Mouse (Mus musculus): ENCODE results near the gene Cngb1. TPM values are rescaled to one million over a fixed set of nuclear protein-coding genes. Genes with fewer than 3 reads are reported as not detected.

Cngb1 gene
- polyA plus RNA-seq, 1 experiment from 2014 or later, result 0.25 TPM

DNA sequence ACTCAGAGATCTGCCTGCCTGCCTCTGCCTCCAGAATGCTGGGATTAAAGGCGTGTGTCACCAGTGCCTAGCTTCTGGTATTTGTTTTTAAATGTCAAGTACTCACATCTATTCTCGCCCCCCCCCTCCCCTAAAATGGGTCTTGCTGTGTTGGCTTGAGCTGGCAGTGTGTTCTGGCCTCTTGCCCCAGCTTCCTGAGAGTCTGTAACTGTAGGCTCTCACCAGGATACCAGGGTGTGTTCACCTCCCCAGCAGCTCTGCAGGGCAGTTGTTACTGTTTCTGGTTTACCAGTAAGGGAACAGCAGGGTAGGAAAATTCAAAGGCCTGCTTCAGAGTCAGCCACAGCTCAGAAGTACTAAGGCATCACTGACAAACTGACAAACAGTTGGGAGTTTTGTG, 33.5 kb downstream of the Cngb1 start:
- Histone ChIP-seq H3K9ac (no peak overlapping the region), H3K4me3 (no peak overlapping the region), H3K4me1 (peaks cover 3% of the 10 kb centered on the region; the same call in 1 of the 2 replicates), H3K4me2 (no peak overlapping the region), H3K36me3 (no peaks in the 10 kb centered on the region), H3K27me3 (no peaks in the 10 kb centered on the region), H3K27ac (no peak overlapping the region), H3K9me3 (no peaks in the 10 kb centered on the region)
- 20% methylated on average over 2 of the region's 2 CpGs for WGBS
- ATAC-seq (ENCODE audit: borderline replicate concordance, extremely low read depth, low FRiP score, low TSS enrichment), result no peak

DNA sequence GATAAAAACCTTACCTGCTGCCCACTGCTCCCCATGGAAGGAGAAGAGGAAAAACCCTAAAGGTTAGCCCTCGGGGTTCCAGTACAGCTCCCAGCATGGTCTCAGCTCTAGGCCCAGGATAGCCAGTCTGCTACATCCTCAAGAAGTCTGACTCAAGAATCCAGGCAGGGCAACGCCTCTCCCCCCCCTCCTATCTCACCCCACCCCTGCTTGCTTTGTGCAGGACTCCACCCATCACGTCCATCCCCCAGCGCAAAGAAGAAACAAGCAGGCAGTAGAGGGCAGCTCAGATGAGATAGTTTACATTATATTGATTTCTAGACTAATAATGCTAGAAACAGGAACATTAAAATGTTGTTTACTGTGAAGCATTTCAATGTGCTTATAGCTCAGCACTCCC, 34.5 kb downstream of the Cngb1 start:
- no peak overlapping the region for H3K4me3 ChIP-seq
- H3K9me3 ChIP-seq, result no peaks in the 10 kb centered on the region
- WGBS, result 14% methylated on average over 4 of the region's 4 CpGs
- H3K4me2 ChIP-seq, result no peak overlapping the region
- peak; percentile 39; the same call in 1 of the 2 replicates for ATAC-seq (ENCODE audit: borderline replicate concordance, extremely low read depth, low FRiP score, low TSS enrichment)
- no peak overlapping the region for H3K9ac ChIP-seq
- no peaks in the 10 kb centered on the region for H3K36me3 ChIP-seq
- no peak overlapping the region for H3K27ac ChIP-seq
- no peaks in the 10 kb centered on the region for H3K27me3 ChIP-seq
- H3K4me1 ChIP-seq, result peaks cover 3% of the 10 kb centered on the region; the same call in 1 of the 2 replicates

DNA sequence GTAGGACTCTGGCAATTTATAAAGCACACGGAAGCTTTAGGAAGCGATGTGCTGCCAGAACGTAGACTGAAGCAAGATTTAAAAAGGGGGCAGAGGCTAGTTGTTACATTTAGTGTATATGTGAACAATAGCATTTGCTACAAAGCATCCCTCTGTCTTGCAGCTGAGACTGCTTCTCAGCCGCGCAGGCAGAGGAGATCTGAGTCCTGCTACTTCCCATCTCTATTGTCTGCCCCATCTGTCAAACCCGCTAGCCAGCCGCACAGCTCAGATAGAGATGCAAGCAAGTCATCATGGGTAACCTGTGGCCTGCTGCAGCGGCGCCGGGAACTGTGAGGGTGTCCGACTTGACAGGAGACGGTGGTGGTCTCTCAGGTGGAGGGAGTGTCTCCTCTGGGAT, 35.9 kb downstream of the Cngb1 start:
- ATAC-seq (ENCODE audit: borderline replicate concordance, extremely low read depth, low FRiP score, low TSS enrichment), result no peak
- H3K4me1 ChIP-seq, result peaks cover 3% of the 10 kb centered on the region; the same call in 1 of the 2 replicates
- H3K9ac ChIP-seq, result no peak overlapping the region
- no peaks in the 10 kb centered on the region for H3K27me3 ChIP-seq
- H3K36me3 ChIP-seq, result no peaks in the 10 kb centered on the region
- H3K4me2 ChIP-seq, result no peak overlapping the region
- no peak overlapping the region for H3K4me3 ChIP-seq
- H3K9me3 ChIP-seq, result no peaks in the 10 kb centered on the region
- H3K27ac ChIP-seq, result no peak overlapping the region
- WGBS, result 55% methylated on average over 12 of the region's 12 CpGs

DNA sequence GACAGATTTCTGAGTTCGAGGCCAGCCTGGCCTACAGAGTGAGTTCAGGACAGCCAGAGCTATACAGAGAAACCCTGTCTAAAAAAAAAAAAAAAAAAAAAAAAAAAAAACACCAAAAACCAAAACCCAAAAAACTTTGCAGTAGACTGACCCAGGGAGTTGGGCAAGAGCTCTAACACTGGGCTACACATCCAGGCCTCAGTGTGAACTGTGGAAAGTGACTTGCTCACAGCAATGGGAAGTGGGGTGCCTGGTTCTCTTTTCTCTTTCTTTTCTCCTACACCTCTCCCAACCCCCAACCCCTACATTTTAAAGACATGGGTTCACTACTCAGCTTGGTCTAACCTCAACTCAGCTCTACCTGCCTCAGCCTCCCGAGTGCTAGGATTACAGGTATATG, 44.2 kb downstream of the Cngb1 start:
- 74% methylated on average over 2 of the region's 2 CpGs for WGBS
- Histone ChIP-seq H3K9me3 (no peaks in the 10 kb centered on the region), H3K4me2 (no peak overlapping the region), H3K9ac (no peak overlapping the region), H3K27me3 (no peaks in the 10 kb centered on the region), H3K36me3 (no peaks in the 10 kb centered on the region), H3K4me3 (no peak overlapping the region), H3K27ac (no peak overlapping the region), H3K4me1 (no peaks in the 10 kb centered on the region)
- no peak for ATAC-seq (ENCODE audit: borderline replicate concordance, extremely low read depth, low FRiP score, low TSS enrichment)

DNA sequence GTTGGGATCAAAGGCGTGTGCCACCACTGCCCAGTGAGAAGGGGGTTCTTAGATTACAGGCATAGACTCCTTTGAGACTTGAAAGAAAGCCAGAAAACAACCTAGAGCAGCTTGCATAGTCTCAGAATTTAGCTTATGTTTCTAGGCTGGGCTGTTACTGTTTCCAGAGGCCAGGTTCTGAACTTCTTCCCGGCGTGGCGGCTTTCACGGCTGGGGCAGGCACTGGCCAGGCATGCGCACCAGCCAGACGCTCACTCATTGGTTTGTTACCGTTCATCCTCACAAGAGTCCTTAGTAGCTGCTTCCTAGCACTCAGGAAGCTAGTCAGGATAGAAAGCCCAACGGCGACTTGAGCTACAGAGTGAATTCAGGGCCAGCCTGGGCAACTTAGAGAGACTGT, 50.8 kb downstream of the Cngb1 start:
- Histone ChIP-seq H3K9ac (no peak overlapping the region), H3K36me3 (no peaks in the 10 kb centered on the region), H3K4me3 (no peak overlapping the region), H3K27ac (no peak overlapping the region), H3K4me2 (no peak overlapping the region), H3K4me1 (no peaks in the 10 kb centered on the region), H3K27me3 (no peaks in the 10 kb centered on the region), H3K9me3 (no peaks in the 10 kb centered on the region)
- no peak for ATAC-seq (ENCODE audit: borderline replicate concordance, extremely low read depth, low FRiP score, low TSS enrichment)
- WGBS, result 77% methylated on average over 10 of the region's 10 CpGs

DNA sequence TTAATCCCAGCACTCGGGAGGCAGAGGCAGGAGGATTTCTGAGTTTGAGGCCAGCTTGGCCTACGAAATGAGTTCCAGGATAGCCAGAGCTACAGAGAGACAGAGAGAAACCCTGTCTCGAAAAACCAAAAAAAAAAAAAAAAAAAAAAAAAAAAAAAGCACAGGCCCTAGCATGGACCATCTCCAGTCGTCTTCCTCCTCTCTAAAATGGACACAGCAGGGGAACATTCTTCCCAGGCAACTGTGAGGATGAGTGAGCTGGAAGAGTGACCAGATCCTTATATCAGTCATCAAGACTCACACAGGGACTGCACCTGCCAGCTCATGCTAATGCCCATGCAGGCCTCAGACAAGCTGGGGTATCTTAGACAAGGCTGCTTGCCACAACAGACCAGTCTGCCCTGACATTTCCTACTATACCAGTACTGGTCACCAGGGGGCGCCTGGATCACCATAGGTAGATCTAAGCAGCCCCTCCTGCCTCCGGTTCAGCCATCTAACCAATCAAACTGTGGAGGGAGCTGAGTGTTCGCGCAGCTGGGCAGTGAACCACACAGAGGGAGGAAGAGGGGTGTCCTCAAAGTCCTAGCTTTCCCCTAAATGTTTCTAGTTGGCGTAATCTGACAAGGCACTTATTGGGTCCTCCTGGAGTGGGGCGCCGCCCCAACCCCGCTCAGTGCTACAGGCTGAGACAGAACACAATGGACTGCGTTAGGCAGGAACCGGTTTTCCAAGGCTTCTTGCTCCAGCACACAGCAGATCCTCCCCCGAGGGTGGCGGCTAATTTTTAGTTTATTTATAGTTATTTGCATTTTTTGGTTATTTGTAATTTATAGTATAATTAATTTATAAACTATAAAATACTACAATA, 51.6 kb downstream of the Cngb1 start:
- H3K9ac ChIP-seq, result peak overlapping the region; percentile 36
- peak overlapping the region; percentile 60 for H3K27ac ChIP-seq
- no peaks in the 10 kb centered on the region for H3K36me3 ChIP-seq
- H3K9me3 ChIP-seq, result no peaks in the 10 kb centered on the region
- H3K27me3 ChIP-seq, result no peaks in the 10 kb centered on the region
- H3K4me3 ChIP-seq, result peak overlapping the region; percentile 32
- no peaks in the 10 kb centered on the region for H3K4me1 ChIP-seq
- H3K4me2 ChIP-seq, result peak overlapping the region; percentile 71
- WGBS, result 19% methylated on average over 16 of the region's 16 CpGs
- peak; percentile 96 for ATAC-seq (ENCODE audit: borderline replicate concordance, extremely low read depth, low FRiP score, low TSS enrichment)

DNA sequence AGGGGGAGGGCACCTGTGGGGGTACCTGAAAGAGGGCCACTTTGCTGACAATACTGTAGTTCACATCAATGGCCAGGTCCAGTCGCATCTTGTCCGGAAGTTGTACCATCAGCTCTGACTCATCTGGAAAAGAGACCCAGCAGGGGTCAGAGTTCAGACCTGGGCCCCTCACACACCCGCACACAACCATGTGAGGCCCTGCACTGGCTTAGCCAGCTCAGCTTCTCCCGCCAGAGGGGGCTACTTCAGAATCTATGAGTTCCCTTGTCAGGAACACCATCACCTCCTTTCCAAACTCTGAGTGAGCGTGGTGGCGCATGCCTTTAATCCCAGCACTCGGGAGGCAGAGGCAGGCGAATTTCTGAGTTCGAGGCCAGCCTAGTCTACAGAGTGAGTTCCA, 54.3 kb downstream of the Cngb1 start:
- Histone ChIP-seq H3K36me3 (no peaks in the 10 kb centered on the region), H3K4me3 (no peak overlapping the region), H3K4me1 (no peaks in the 10 kb centered on the region), H3K4me2 (no peak overlapping the region), H3K9me3 (no peaks in the 10 kb centered on the region), H3K27ac (no peak overlapping the region), H3K9ac (no peak overlapping the region), H3K27me3 (no peaks in the 10 kb centered on the region)
- no peak for ATAC-seq (ENCODE audit: borderline replicate concordance, extremely low read depth, low FRiP score, low TSS enrichment)
- WGBS, result 54% methylated on average over 9 of the region's 9 CpGs

DNA sequence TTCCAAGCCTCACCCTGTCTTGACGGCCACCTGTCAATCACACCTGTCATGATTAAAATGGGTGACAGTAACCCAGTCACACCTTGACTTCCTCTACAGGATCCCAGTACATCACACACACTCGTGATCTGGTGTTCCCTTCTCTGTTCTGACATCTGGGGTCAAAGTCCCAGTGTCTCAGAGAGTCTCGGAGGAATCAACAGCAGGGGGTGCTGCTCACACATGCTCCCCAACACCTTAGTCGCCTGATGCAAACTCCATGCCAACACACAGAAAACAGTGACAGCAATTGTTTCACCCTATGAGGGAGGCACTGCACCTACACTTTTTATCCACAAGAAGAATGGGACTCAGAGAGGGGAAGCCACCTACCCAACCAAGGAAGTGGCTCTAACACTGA, 56.5 kb downstream of the Cngb1 start:
- H3K27ac ChIP-seq, result no peak overlapping the region
- H3K9ac ChIP-seq, result no peak overlapping the region
- no peak overlapping the region for H3K4me2 ChIP-seq
- no peaks in the 10 kb centered on the region for H3K27me3 ChIP-seq
- H3K36me3 ChIP-seq, result no peaks in the 10 kb centered on the region
- H3K9me3 ChIP-seq, result no peaks in the 10 kb centered on the region
- no peak for ATAC-seq (ENCODE audit: borderline replicate concordance, extremely low read depth, low FRiP score, low TSS enrichment)
- no peaks in the 10 kb centered on the region for H3K4me1 ChIP-seq
- no peak overlapping the region for H3K4me3 ChIP-seq
- 46% methylated on average over 4 of the region's 4 CpGs for WGBS

DNA sequence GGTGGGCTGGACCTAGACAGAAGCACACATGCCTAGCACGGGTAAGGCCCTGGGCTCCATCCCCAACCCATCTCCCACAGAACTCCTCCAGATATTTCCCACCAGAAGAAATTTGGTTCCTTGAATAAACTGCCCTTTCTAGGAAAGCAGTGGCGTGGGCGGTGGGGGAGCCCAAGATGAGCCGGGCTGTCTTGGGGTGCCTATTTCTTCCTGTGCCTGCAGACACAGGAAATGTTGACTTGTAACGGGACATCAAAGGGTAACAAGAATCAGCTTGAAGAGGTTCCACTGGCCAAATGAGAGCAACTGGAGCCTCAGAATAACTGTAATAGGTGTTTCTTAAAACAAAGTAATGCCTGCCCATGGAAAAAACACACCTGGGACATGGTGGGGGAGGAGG, 59.1 kb downstream of the Cngb1 start:
- H3K27ac ChIP-seq, result no peak overlapping the region
- no peak overlapping the region for H3K9ac ChIP-seq
- no peaks in the 10 kb centered on the region for H3K36me3 ChIP-seq
- no peaks in the 10 kb centered on the region for H3K9me3 ChIP-seq
- H3K27me3 ChIP-seq, result no peaks in the 10 kb centered on the region
- no peak overlapping the region for H3K4me2 ChIP-seq
- no peak overlapping the region for H3K4me3 ChIP-seq
- 72% methylated on average over 5 of the region's 5 CpGs for WGBS
- no peak for ATAC-seq (ENCODE audit: borderline replicate concordance, extremely low read depth, low FRiP score, low TSS enrichment)
- peaks cover 7% of the 10 kb centered on the region; the same call in 1 of the 2 replicates for H3K4me1 ChIP-seq

DNA sequence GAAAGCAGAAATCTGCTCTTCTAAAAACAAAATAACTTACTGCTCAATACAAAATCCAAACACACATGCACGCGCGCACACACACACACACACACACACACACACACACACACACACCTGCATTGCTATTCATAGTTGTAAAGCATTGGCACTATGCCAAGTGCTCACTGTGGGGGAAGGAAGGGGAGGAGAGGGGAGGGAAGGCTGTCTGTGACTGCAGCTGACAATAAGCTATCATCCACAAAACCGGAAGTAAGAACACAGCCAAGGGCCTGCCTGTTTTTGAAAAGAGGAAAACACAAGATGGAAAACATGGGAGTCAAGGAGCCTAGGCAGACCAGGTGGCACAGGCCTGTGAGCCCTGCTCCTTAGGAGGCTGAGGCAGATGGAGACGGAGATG, 61.2 kb downstream of the Cngb1 start:
- Histone ChIP-seq H3K9ac (no peak overlapping the region), H3K36me3 (no peaks in the 10 kb centered on the region), H3K9me3 (no peaks in the 10 kb centered on the region), H3K27ac (peak overlapping the region; percentile 25; the same call in 1 of the 2 replicates), H3K4me3 (no peak overlapping the region), H3K4me2 (no peak overlapping the region), H3K4me1 (peaks cover 7% of the 10 kb centered on the region; the same call in 1 of the 2 replicates), H3K27me3 (no peaks in the 10 kb centered on the region)
- no peak for ATAC-seq (ENCODE audit: borderline replicate concordance, extremely low read depth, low FRiP score, low TSS enrichment)
- 47% methylated on average over 5 of the region's 5 CpGs for WGBS

DNA sequence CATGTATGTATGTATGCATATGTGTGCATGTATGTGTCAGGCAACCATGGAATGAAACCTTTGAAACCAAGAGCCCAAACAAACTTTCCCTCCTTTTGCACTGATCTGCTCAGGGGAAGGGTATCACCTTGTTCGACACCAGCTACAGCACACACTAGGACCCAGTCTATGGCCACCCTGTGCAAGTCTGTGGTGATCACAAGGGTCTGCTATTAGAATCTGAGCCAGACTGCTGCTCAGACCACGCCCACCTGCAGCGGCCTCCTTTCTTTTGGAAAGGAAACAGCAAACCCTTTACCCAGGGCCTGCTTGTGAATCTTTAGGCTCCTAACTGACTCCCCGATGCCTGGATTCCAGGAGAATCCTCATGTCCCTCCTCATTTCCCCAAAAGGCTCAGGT, 62.5 kb downstream of the Cngb1 start:
- no peaks in the 10 kb centered on the region for H3K36me3 ChIP-seq
- no peak overlapping the region for H3K27ac ChIP-seq
- no peak overlapping the region for H3K9ac ChIP-seq
- no peak overlapping the region for H3K4me2 ChIP-seq
- no peaks in the 10 kb centered on the region for H3K27me3 ChIP-seq
- no peak overlapping the region for H3K4me3 ChIP-seq
- no peak for ATAC-seq (ENCODE audit: borderline replicate concordance, extremely low read depth, low FRiP score, low TSS enrichment)
- peaks cover 7% of the 10 kb centered on the region; the same call in 1 of the 2 replicates for H3K4me1 ChIP-seq
- H3K9me3 ChIP-seq, result no peaks in the 10 kb centered on the region
- WGBS, result 72% methylated on average over 4 of the region's 4 CpGs

DNA sequence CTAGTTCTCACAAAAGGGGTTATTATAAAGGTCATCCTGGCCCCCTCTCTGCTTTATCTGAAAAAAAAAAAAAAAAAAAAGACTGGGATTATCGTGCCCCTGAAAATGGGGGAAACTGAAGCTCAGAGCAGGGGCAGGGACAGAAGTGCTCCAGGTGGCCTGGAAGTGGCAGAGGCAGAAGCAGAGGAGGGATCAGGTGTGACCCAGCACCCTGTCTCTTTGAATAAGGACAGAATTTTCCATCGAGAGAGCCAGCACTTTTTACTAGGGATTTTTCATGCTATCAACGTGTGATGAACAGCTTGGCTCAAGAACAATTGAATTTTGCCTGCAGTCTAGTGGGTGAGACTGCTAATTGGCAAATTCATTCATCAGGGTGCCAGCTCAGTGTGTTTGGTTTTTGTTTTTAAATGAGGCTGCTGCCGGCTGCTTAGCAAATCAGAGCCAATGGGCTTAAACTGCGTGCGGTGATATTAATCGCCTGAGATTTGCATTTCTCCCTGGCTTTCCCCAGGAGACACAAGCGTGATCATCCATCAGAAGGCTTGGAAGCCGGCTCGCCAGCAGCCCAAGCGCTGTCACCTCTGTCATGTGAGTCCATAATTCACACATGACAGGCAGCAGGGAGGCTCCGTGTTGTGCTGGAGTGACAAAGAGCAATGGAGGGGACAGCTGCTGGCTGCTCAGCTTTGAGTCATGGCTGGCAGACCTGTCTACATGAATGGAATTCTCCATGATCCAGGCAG, 63.4 kb downstream of the Cngb1 start:
- no peak overlapping the region for H3K4me2 ChIP-seq
- no peaks in the 10 kb centered on the region for H3K9me3 ChIP-seq
- no peak overlapping the region for H3K9ac ChIP-seq
- H3K27me3 ChIP-seq, result no peaks in the 10 kb centered on the region
- H3K4me1 ChIP-seq, result peaks cover 7% of the 10 kb centered on the region; the same call in 1 of the 2 replicates
- 26% methylated on average over 12 of the region's 12 CpGs for WGBS
- no peaks in the 10 kb centered on the region for H3K36me3 ChIP-seq
- H3K4me3 ChIP-seq, result no peak overlapping the region
- ATAC-seq (ENCODE audit: borderline replicate concordance, extremely low read depth, low FRiP score, low TSS enrichment), result no peak
- no peak overlapping the region for H3K27ac ChIP-seq

Data from lung, embryonic 15.5 days (tissue).